Mouse (Mus musculus) C2C12 (cell line): ENCODE results near the gene St8sia1.

Source experiments
- CEBPB ChIP-seq: IDR thresholded peaks from one replicate; pipeline ENCODE4 v1.6.1; 2011; ENCODE audit warnings: low read depth, mild to moderate bottlenecking, control low read depth, moderate library complexity
- CTCF ChIP-seq: IDR thresholded peaks from one replicate; pipeline ENCODE4 v1.5.1; 2011; ENCODE audit not compliant: control insufficient read depth, insufficient read depth, insufficient read length
- FOSL1 ChIP-seq: IDR thresholded peaks from one replicate; pipeline ENCODE4 v1.8.0; 2011; ENCODE audit warnings: mild to moderate bottlenecking, low read length; ENCODE audit not compliant: poor library complexity, insufficient read depth, severe bottlenecking
- MAX ChIP-seq: IDR thresholded peaks from one replicate; pipeline ENCODE4 v1.6.1; 2011; ENCODE audit warnings: mild to moderate bottlenecking, control low read depth
- MYOD1 ChIP-seq: IDR thresholded peaks from one replicate; pipeline ENCODE4 v1.6.1; 2011; ENCODE audit warnings: low read depth; ENCODE audit not compliant: control insufficient read depth, insufficient read length
- MYOG ChIP-seq: IDR thresholded peaks from one replicate; pipeline ENCODE4 v1.6.1; 2011; ENCODE audit not compliant: control insufficient read depth, insufficient read length; ENCODE audit errors: extremely low read depth
- USF1 ChIP-seq: IDR thresholded peaks from one replicate; pipeline ENCODE4 v1.6.1; 2011; ENCODE audit warnings: low read depth, mild to moderate bottlenecking, control low read depth, moderate library complexity

GRCm38 (mm10) chr6:142996887-142997286 lies 32.6 kb upstream of the St8sia1 start:
- TF ChIP-seq CTCF (no peak), USF1 (no peak), CEBPB (no peak), MYOG (no peak), MAX (no peak), MYOD1 (no peak), FOSL1 (no peak)
